Comparison of ENCODE assay signal across 21 mouse cellular contexts in the genomic region with DNA sequence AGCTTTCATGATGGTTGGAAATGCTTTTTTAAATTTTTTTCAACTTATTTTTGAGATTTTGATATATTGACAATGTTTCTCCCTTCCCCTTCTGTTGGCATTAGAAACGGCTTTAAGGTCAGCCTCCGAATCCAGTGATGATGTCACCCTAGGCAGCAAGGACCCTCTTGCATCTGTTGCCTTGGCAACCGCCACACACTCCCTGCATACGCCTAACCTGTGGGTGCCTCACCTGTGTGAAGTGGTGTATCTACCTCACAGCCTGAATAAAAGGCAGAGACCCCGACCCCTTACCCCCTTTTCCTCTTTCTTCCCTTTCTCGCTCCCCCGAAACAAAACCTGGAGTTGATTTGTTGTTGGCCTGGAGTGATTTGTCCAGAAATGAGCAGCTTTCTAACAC. TPM values are rescaled to one million over a fixed set of nuclear protein-coding genes. Genes with fewer than 3 reads are reported as not detected.
"Had no signal": no experiment of that assay in that cellular context is flagged by ENCODE, and none has a peak within 500 bp of the region (broad histone marks: within the 10 kb centered on the region; RNA-seq: fewer than 3 reads in every experiment).

No protein-coding gene starts in this region.

- H3K4me1 ChIP-seq: liver, embryonic 13.5 days; liver, embryonic 15.5 days; lung, embryonic 15.5 days; neural tube, embryonic 13.5 days had no signal

- H3K9ac ChIP-seq: liver, embryonic 13.5 days; liver, embryonic 15.5 days; liver, postnatal 0 days; lung, embryonic 15.5 days; neural tube, embryonic 13.5 days; neural tube, embryonic 15.5 days had no signal

- H3K27ac ChIP-seq: liver, embryonic 13.5 days; liver, embryonic 15.5 days; lung, embryonic 15.5 days; macrophage; neural tube, embryonic 13.5 days; neural tube, embryonic 15.5 days had no signal

- ATAC-seq: liver, postnatal 0 days; lung, postnatal 0 days had no signal

- H3K27me3 ChIP-seq: liver, embryonic 13.5 days; liver, embryonic 15.5 days; lung, embryonic 15.5 days; megakaryocyte, embryonic 14.5 days; neural tube, embryonic 13.5 days; neural tube, embryonic 15.5 days had no signal

- H3K9me3 ChIP-seq: liver, embryonic 13.5 days; liver, embryonic 15.5 days; lung, embryonic 15.5 days; megakaryocyte, embryonic 14.5 days; neural tube, embryonic 13.5 days; neural tube, embryonic 15.5 days had no signal

- H3K4me2 ChIP-seq: liver, embryonic 13.5 days; liver, embryonic 15.5 days; lung, embryonic 15.5 days; neural tube, embryonic 13.5 days; neural tube, embryonic 15.5 days had no signal

- DNase-seq: liver, embryonic 13.5 days; liver, postnatal 0 days; lung, adult 2 months; lung, postnatal 14 days; lung, postnatal 36 days; retina, postnatal 1 day; right cerebral cortex, postnatal 25 days; right cerebral cortex, postnatal 4 days; spleen, adult 18-20 months; thymus, adult 18-20 months; thymus, postnatal 25 days; thymus, postnatal 4 days had no signal

- H3K4me3 ChIP-seq: liver, embryonic 13.5 days; liver, embryonic 15.5 days; lung, embryonic 15.5 days; megakaryocyte, embryonic 14.5 days; myocyte; neural tube, embryonic 13.5 days; neural tube, embryonic 15.5 days had no signal

- H3K36me3 ChIP-seq: liver, embryonic 13.5 days; liver, embryonic 15.5 days; lung, embryonic 15.5 days; neural tube, embryonic 13.5 days; neural tube, embryonic 15.5 days had no signal

RNA-seq across cellular contexts. Expression of a gene that starts 26.9 kb away (rescaled TPM):
- polyA plus RNA-seq: liver, postnatal 0 days; macrophage; myocyte; small intestine, adult 2 months had no signal
